Mouse (Mus musculus): ENCODE data around the gene Pcnt.

- no peak for TF ChIP-seq CTCF (IDR thresholded peaks at IDR 0.05; ENCODE audit: low read depth, low read length)
- TF ChIP-seq POLR2A (IDR thresholded peaks at IDR 0.05; ENCODE audit: borderline replicate concordance, low read depth, low read length), result no peak
These were observed 25.8 kb downstream of the Pcnt start for GRCm38 (mm10) chr10:76416811-76417210.
